Mouse (Mus musculus) left cerebral cortex, postnatal 14 days (tissue): ENCODE data around the gene Prss27. TPM values are rescaled to one million over a fixed set of nuclear protein-coding genes. Genes with fewer than 3 reads are reported as not detected.
A peak's percentile ranks its signal among the peaks of the same experiment; 100 is the strongest.

Source experiments
- DNase-seq, 2 experiments: peaks; one replicate each; pipeline ENCODE4 v3.0.0; 2021 to 2022; ENCODE audit warnings: low spot score in 2 of 2, mixed read lengths in 1 of 2
- intact Hi-C: fragments of 180-260 bp; cut with DNase I; formaldehyde crosslinking; loops from one replicate; pipeline ENCODE4 v1.15.1; 2025
- long read RNA-seq, 2 experiments: library from polyadenylated mRNA; stranded (forward); transcript quantifications; one replicate each; pipeline ENCODE4 v2.0.0; 2021
- total RNA-seq, 2 experiments: library from RNA; stranded (reverse); gene quantifications; 2 replicates each; pipeline ENCODE4 v1.2.3; 2021

Gene Prss27
- total RNA-seq: not detected
- long read RNA-seq, experiment 1: 0 reads
- long read RNA-seq, experiment 2: 0 reads

- intact Hi-C loops: no loop called here
- DNase-seq: no peak
Observed at GRCm38 (mm10) chr17:24037844-24038243, at the start of gene Prss27. Gene Prss27 (plus strand): TSS chr17:24038144.

GRCm38 (mm10) chr17:23989802-23990201 is 48.1 kb upstream of the Prss27 start:
- intact Hi-C loops: no loop called here
- peak in 1 of 2 experiments; percentile 45 for DNase-seq

DNA sequence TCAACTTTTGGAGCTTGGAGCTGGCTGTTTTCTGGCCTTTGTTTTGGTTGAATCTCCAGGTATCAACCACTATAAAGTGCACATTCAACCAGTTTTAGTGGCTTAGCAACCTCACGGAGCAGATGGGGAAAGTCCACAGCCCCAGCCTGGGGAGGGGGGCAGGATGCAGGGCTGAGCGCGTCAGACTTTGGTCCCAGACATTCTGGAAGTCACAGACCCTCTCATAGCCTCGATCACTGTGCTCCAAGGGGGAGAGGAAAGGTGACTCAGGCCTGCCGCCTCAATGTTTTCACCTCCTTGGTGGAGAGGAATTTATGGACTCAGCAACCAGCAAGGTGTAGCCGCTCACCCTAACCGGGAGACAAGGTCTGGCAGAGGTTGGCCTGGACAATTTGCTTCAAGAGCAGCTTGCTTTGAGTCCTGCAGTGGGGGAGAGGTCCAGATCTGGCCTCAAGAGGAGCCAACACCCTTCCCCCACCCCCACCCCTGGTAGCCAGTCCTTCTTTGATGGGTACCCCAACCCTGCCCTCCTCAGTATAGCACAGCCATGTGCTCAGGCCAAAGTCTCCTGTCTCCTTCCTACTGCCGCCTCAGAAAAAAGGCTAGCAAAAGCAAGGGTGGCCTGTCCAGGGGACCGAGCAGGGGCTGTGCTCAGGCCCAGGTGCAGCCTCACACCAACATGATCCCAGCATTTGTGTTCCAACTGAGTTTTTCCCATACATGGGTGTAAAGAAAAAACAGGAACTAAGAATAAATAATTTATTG is 45.0 kb upstream of the Prss27 start:
- intact Hi-C loops: no loop called here
- DNase-seq: no peak

GRCm38 (mm10) chr17:23993559-23994428 is 44.1 kb upstream of the Prss27 start:
- intact Hi-C loops: no loop called here
- DNase-seq: peak; percentile 98

DNA sequence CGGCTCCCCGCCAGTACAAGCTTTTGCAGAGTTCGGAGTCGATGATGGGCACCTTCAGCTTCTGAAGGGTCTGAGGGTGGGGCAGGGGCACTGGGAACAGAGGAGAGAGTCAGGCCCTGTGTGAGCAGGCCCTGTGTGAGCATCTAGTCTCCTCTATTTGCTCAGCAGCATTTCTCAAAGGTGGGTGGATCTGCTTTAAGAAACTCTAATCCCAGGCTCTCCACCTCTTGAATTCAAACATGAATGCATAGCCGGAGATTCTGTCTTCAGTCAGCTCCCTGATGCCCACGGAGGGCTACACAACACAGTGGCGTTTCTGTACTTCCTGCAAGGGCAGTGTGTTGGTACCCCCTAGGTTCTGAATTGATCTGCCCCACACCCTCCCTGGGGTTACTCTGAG is 43.3 kb upstream of the Prss27 start:
- intact Hi-C loops: no loop called here
- DNase-seq: peak in 1 of 2 experiments; percentile 12

DNA sequence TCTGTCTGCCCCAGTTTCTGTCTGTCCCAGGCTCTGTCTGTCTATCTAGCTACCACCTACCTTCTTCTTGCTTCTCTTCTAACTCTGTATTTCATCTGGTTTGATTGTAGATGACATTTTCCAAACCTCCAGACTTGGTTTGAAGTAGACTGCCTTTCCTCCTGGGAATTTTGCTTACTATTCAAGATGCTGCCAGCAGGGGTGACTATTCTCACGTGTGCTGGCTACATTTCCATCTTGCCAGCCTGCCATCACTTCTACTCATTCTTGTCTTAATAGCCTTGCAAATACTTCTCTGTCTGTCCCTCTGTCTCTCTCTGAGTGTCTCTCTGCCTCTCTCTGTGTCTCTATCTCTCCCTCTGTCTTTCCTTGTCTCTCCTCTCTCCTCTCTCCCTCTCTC is 42.5 kb upstream of the Prss27 start:
- intact Hi-C loops: no loop called here
- no peak for DNase-seq

- no peak for DNase-seq
- intact Hi-C loops: no loop called here
Observed at GRCm38 (mm10) chr17:23997901-23998300, 40.0 kb upstream of the Prss27 start, which contains the start of gene Prss22. Gene Prss22 (minus strand): TSS chr17:23998100.

DNA sequence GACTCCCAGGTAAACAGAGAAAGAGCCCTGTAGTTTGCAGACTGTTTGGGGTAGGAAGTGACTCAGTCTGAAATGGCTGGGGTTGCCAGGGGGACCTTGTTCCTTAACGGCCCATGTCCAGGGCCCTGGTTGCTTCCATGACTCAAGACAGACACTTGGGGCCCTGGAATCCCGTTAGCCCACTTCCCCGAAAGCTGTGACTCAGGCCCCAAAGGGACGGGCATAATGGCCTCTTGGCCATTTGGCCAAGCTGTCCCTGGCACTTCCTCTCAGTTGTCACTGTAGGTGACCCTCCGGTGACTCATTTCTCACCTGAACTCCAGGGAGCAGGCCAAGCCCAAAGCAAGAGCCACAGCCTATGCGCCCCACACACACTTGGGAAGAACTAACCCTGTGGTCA is 39.6 kb upstream of the Prss27 start:
- no peak for DNase-seq
- intact Hi-C loops: no loop called here

DNA sequence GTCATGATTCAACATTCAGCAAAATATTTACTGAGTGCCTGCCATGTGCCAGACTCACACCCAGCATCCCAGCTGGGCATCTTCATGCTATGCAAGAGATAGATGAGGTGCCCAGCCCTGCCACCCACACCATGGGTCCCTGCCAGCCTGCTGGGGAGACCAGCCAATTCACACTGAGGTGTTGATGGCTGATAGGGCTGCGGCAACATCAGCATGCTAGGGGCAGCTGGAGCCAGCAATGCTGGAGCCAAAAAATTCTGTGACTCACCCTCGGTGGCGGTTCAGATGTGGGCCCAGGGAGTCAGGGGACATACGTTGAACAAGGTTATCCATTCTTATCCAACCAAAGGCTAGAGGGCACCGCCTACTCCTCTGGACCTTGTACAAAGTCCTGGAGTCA is 37.5 kb upstream of the Prss27 start:
- DNase-seq: peak; percentile 69 to 94
- intact Hi-C loops: no loop called here

- intact Hi-C loops: no loop called here
- DNase-seq: no peak
Observed at GRCm38 (mm10) chr17:24004071-24004665, 33.8 kb upstream of the Prss27 start.

GRCm38 (mm10) chr17:24005049-24005448 is 32.9 kb upstream of the Prss27 start:
- no peak for DNase-seq
- intact Hi-C loops: no loop called here

DNA sequence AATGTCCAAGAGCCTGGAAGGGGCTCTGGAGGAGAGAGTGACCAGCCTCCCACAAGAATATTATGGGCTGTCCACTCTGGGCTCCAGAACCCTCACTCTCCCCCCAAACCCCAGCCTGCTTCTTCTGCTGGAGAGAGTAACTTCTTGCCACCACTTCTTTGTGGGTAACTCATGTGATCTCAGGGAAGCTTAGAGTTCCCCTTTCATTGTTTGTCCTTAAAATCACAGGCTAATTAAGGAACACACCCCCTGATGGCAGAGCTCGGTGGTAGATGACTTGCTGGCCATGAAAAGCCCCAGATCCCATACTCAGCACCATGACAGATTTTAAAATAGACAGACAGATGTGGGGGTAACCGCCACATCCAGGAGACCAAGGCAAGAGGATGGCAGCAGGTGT is 31.0 kb upstream of the Prss27 start:
- no peak for DNase-seq
- intact Hi-C loops: no loop called here

GRCm38 (mm10) chr17:24007391-24007790 is 30.6 kb upstream of the Prss27 start:
- intact Hi-C loops: no loop called here
- DNase-seq: no peak

DNA sequence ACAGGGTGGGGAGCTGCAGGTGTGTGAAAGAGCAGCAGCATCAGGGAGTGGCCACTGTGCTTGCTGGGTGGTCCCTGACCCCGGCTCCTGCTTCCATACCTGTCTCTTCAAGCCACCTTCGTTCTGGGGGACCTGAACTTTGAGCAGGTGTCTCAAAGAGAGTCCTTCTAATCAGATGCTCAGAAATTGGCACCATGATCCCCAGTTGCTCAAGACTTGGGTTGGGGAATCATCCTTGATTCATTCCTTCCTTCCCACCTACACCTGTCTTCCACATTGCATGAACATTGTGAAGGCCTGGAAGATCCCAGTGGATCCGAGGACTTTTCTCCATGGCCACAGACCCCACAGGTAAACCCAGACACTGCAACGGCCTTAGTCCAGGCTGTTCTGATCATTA is 29.8 kb upstream of the Prss27 start:
- DNase-seq: no peak
- intact Hi-C loops: no loop called here

GRCm38 (mm10) chr17:24009617-24010016 is 28.3 kb upstream of the Prss27 start:
- intact Hi-C loops: no loop called here
- peak in 1 of 2 experiments; percentile 19 for DNase-seq

DNA sequence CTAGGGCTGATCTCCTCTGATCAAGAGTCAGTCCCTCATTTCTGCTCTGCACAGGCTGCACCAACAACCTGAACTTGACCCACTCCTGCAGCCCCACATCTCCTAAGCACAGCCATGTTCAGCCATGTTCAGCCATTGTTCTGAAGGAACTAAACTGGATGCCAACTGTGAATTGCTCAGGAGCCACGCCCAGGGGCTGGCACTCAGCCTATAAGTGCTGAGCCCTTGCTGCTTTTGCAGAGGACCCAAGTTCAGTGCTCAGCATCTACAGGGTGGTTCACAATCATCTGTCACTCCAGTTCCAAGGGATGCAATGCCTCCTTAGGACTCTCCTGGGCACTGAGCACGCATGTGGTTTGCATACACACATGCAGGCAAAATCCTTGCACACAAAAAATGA is 25.0 kb upstream of the Prss27 start:
- no peak for DNase-seq
- intact Hi-C loops: no loop called here

- intact Hi-C loops: no loop called here
- DNase-seq: no peak
Observed at GRCm38 (mm10) chr17:24014433-24014965, 23.4 kb upstream of the Prss27 start.

- intact Hi-C loops: no loop called here
- DNase-seq: peak in 1 of 2 experiments; percentile 31
Observed at GRCm38 (mm10) chr17:24015727-24016126, 22.2 kb upstream of the Prss27 start.

- no peak for DNase-seq
Observed at GRCm38 (mm10) chr17:24020696-24021095, 17.2 kb upstream of the Prss27 start.

More at GRCm38 (mm10) chr17:24020696-24021095, 17.2 kb upstream of the Prss27 start:
- intact Hi-C loops: no loop called here
